Mouse (Mus musculus) urinary bladder, postnatal 14 days (tissue): ENCODE measurements around the gene Srsf4.

Experiments used
- DNase-seq: peaks from one replicate; pipeline ENCODE4 v3.0.0; 2021; ENCODE audit warnings: low spot score

The Srsf4 gene

DNA sequence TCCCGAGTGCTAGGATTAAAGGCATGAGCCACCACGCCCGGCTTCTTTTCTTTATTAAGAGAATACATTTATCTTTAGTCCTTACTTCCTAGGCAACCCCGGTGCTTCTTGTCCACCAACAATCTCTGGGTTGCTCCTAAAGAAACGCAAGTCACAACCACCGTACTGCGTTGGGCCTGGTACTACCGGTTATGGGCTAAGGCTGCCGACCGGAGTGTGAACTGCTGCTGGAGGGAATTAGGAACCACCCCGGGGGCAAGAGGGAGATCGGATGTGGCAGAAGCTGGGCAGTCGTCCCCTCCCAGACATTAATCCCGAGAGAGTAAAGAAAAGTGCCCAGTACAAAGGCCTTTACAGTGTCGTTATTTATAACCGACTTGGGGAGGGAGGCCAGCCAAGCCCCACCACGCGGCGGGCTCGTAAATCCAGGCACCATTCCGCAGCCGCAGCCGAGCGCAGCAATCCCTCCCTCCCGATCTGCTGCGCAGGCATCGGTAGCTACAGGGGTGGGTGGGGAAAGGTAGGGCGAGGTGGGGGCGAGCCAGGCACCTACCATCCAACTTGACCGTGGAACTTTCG lies 41.6 kb downstream of the Srsf4 start:
- DNase-seq = peak; percentile 27

DNA sequence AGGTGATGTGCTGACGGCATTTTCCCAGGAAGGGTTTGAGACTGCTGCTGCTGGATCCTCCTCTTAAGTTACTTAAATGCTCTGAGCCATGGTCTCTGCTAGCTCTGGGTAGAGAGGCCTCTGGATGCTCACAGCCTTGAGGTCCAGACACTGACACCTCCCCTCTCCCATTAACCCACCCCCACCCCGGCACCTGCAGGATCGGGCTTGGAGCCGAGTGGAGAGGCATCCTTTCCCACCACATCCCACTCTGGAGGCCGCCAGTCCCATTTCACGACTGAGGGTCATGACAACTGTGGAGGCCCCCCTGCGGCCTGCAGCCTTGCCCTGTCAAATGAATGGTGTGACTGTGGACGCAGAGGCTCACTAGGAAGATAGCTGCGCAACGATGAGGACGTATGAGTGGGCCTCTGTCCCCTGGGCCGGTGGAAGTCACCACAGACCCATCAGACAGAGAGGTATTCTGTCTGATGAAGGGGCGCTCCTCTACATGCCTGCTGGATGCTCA lies 42.5 kb downstream of the Srsf4 start:
- no peak for DNase-seq

DNA sequence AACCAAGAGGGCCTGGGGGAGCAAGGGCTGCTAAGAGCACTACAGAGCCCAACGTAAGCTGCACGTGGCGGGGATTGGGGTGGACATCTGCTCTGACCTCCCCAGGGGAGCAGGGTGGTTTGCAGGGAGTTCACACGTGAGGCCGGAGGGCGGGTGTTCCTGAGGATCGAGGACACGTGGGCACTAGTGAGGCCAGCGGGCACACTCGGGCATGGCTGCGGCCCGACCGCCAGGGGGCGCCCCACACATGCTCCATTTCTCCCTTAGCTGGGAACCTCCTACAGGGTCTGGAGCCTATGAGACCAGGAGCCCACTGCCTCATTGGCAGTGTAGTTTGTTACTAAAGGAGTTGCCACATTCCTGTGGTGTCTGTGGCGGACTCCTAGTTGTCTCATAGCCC lies 43.0 kb downstream of the Srsf4 start:
- DNase-seq = peak; percentile 84

DNA sequence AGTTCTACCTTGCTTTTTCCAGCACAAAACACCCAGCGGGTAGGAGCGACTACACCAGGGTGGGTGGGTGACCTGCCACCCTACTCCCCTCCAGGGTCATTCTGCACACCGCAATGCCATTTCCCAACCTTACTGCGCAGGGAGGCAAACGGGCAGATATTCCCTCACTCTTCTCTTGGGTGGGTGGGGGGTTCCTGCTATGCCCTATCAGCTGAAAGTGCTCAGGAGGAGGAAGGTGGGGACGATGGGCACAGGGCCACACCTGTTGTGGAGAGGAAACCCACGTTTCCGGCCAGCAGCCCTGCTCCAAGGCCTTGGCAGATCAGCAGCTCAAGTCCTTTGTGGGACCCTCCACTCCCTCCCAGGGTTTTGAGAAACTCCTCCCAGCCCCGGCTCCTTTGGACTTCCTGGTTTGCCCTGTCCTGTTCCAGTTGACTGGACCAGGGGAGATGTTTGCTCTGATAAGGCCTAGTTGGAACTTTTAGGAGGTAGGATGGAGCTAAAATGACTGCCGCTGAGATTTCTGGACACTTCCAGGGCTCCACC lies 43.7 kb downstream of the Srsf4 start:
- no peak for DNase-seq

DNA sequence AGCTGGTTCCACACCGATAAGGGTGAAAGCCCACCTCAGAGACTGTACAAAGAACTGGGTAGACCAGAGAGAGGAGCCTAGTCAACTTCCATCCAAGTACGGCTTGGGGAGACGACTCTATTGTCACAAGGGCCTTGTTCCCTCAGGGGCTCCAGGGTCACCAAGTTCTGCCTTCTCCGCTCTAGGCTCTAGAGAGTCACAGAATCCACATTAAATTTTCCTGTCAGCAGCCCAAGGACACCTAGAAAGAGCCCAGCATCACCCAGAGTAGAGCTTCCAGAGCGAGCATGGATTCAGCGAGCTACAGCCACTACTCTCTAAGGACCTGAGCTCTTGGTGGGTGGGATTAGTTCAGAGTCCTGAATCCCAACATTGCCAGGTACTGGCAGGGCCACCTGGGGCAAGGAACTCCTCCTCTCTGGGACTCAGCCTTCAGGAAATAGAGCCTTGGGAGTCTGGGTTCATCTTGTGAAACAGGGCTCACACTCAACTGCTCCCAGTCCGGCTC lies 44.7 kb downstream of the Srsf4 start:
- DNase-seq = no peak

DNA sequence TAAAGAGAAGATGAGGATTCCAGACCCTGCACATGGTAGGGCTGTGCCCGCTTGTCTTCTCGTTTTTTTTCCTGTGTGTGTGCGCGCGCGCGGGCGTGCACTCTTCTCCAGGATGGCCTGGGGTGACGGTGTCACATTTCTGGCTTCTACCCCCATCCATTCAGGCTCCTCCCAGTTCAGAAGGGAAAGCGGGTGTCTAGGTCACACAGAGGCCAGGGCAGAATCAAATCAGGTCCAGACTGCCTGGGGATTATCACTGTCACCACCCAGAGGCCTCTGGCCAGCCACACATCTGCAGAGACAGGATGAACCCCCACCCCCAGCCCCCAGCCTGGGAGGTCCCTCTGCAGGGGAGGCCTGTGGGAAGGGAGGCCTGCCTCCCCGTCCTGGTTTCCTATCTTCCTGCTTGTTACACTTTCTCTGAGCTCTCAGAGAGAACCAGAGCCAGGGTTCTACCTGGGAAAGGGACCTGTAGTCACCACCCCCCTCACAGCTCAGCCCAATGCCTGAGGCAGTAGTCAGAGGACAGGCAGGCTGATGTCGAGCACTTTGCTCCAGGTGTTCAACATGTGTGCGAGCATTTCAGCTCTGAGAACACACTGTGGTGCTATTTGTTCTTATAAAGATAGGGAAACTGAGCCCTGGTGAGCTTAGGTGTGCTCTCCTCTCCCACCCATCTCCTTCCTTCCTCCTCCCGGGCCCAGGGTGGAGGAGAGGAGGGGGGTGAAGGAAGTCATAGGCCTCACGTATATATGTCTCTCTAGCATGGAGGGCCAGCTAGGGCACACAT lies 45.5 kb downstream of the Srsf4 start:
- no peak for DNase-seq

DNA sequence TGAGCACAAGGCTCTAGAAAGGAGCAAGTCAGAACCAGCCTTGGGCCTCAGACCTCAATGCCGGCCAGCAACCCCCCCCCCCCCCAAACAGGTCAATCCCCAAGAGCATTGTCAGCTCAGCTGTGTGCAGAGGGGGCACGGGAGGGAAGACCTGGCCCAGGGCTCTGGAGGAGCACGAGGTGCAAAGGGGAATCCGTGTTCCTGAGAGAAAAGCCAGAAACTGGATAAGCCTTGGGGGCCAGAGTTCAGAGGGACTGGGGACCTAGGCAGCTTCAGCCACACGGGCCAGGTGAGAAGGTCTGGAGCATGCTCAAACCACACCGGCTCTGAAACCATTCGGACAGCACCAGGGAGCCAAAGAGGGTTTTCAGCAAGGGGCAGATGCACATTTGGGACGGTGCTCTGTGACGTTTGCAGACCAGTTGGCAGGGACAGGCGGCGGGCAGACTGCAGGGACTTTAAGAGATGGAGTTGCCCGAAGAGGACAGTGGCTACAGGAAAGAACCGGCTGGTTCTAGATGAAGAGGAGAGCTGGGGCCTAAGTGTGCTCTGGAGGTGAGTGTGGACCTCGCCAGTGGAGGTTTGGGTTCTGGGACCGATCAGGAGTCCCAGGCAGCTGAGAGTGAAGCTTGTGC lies 46.2 kb downstream of the Srsf4 start:
- no peak for DNase-seq

DNA sequence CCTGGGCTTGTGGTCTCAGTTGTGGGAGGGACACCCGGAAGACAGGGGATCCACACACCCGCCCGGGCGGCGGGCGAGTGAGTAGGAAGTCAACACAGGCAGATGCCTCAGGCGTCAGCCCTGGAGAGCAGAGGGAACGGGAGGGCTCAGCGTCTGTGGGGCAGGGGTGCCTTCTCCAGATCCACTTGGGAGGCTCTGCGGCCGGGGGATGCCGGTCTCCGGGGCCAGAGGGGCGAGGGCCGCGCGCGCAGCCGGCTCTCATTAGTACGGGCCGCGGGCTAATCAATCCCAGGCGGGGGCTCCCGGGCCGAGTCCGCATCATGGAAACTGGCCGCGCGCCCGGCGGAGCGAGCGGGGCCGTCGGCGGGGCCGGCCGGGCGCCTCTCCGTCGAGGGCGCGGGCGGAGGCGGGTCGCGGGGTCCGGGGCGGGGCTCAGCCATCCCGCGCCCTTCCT lies 46.8 kb downstream of the Srsf4 start:
- DNase-seq = peak; percentile 63

DNA sequence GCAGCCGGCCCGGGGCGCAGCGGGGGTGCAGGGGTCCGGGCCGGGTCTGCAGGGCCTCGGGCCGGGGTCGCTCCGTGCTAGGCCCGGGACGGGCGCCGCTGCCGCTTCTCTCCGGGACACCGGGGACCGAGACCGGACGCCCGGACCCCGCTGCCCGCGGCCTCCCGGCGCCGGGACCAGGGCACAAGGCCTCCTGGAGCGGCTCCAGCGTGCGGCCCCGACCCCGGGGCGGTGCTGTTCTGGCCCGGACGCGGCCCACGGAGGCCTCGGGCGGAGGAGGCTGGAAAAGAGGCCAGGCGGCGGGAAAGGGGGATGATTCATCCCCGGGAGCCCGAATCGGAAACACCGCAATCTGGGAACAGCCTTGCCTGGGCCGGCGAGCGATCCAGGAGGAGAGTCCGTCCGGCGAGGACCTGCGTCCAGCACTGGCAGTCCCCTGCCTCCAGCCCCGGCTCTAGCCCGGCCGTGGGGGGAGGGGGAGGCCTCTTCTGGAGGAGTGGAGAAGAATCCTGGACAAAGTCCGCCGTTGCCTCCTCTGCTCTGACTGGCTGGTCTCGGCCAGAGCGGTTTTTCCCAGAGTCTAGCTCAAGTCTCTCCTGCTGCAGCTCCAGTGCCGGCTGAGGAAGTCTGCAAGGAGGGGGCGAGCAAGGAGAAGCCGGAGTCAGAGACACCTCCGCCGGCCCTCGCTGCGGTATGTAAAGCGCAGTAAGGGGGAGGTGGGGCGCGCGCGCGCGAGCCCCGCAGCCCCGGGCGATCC lies 47.4 kb downstream of the Srsf4 start:
- peak; percentile 60 for DNase-seq

DNA sequence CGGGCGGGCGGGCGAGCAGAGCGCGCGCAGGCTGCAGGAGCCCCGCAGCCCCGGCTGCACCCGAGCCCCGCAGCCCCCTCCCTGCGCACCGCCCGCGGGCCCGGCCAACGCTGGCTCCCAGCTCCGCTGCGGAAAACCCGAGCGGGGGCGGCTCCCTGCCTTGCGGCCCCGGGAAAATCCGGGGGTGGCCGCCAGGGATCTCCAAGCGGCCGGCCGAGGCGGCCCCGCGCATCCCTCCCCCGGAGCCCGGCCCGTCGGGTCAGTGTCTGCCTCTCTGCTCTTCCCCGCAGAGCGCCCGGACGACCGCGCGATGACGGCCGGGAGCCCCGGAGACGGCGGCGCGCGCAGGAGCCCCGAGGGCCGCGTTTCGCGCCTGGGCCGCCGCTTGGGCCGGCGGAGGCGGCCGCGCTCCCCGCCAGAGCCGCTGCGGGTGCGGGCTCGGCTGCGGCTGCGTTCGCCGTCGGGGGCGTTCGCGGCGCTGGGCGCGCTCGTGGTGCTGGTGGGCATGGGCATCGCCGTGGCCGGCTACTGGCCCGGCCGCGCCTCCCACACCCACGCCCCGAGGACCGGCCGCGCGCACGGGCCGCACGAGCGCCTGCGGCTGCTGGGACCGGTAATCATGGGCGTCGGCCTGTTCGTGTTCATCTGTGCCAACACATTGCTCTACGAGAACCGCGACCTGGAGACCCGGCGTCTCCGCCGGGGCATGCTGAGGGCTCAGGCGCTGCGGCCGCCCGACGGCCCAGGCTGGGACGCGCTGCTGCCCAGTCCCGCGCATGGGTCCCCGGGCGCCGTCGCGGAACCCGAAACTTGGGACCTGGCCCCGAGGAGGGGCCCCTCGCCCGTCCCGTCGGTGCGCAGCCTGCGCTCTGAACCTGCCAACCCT lies 48.3 kb downstream of the Srsf4 start, which contains the start of gene Tmem200b:
Gene Tmem200b, plus strand, starts transcription at position 311 of the 886 bp plus-strand sequence.
- DNase-seq = no peak

DNA sequence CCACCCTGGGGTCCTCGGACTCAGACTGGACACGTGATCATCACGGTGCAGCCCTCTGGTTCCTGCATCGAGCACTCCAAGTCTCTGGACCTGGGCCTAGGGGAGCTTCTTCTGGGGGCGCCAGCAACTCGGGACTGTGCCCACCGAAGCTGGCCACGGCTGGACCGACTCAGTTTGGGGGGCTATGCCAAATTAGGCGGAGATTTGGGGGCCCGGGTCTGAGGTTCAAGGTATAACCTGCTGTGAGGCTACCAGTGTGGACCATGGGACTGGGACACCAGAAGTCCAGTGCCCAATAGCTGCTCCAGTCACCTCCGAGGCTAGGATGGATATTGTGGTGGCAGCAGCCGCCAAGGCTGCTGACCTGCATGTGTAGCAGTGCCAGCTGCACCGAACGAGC lies 49.0 kb downstream of the Srsf4 start:
- DNase-seq = no peak

DNA sequence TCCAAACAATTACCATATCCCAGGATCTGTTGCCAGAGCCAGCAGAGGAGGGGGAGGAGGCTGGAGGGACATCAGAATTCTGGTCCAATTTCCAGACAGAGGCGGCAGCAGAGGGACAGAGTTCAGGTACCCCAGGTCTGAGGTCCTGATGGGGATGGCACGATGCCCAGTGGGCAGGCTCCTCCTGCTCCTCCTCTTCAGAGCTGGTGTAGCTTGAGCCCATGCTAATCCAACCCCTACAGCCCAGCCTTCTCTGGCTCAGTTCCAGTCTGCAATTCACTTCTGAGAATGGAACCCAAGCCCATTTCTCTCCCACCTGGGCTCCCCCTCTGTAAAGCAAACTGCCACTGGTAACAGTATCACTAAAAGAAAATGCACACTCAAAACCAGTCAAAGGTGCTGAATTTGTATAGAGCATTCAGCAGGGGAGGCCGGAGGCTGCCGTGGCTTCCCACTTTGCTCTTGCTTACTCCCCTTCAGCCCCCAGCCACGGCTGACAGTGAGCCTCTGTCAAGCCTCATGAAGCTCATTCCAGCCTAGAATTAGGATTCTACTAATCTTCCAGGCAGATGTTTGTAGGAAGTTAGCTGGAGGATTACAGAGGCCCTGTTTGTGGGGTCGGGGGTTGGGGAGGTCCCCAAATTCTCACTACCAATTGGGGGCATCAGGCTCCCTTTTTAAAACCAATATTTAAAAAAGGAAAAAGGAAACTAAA lies 50.8 kb downstream of the Srsf4 start:
- DNase-seq = peak; percentile 51

DNA sequence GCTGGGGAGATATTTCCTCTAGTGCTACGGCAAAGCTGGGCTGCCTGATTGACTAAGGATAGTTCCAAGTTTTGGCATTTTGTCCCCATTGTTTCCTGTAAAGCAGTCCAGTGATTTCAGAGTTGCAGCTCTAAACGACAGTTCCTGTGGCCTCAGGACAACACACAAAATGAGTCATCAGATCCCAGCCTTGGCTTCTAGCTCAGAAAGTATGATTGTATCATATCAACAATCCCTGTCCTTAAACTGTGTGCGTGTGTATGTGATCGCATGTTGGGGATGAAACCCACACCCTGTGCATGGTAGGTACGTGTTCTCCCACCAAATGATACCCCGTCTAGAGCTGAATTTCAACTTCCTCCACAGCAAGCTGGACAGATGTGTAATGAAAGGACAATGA lies 55.7 kb downstream of the Srsf4 start:
- no peak for DNase-seq

DNA sequence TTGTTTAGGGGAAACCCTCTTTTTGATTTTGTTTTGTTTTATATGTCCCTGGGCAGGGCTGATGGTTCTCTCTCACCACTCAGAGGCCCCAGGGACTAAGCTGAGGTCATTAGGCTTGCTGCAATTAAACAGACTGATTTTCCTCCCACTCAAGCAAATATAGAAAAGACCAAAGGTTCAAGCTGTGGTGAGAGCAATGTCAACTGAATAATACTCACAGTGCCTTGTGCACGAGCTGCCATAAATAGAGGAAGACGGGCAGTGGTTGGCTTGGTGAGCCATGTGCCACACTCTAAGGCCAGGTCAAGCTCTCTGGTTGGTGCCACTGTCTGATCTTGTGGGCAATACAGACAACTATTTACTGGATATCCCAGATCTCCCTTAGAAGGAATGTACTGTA lies 66.0 kb downstream of the Srsf4 start:
- no peak for DNase-seq

DNA sequence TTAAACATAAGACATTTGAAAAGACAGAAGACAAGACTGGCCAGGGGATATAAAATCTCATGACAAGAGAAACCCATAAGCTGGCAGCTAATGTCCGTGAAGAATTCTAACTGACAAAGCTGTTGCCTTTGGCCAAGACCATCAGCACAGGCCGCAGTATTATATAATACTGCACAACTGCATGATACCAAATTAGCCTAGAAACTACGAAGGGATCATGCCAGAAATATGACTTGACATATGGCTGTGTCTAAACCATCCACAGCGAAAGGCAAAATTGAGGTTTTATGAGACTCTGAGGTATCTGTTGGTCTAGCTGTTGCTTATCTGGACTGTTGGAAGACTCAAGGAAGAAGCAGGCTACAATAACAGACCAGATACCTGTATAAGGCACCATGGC lies 67.4 kb downstream of the Srsf4 start:
- no peak for DNase-seq

DNA sequence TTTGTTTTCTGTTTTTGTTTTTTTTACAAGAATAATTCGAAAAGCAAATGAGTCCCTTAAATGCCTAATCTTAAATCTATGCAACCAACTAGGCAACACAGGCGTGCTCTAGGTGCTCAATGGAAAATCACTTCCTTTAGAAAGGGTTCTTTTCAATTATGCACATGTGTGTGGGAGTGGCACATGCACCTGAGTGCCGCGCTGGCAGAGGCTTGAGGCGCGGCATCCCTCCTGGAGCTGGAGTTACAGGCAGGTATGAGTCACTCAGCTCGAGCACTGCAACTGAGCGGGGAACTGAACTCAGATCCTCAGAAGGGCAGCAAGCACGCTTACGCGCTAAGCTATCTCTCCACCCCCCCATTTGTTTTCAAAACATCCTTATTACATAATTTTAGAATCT lies 74.4 kb downstream of the Srsf4 start:
- no peak for DNase-seq

DNA sequence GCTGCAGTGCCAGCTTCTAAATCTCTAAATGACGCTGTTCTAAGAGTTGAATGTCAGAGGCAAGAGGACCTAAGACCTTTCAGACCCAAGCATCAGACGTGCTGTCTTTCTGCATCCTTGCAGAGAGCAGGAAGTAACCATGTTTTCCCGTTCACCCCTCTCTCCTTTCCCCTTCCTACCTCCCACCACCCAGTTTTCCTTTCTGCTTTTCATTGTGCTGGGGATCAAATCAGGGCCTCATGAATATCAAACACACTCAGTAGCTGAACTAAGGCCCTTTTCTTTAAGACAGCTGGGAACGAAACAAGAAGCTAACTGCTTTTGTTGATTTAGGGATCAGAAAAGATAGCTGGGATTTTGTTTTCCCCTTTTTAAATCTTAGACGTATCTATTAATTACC lies 76.5 kb downstream of the Srsf4 start:
- no peak for DNase-seq

DNA sequence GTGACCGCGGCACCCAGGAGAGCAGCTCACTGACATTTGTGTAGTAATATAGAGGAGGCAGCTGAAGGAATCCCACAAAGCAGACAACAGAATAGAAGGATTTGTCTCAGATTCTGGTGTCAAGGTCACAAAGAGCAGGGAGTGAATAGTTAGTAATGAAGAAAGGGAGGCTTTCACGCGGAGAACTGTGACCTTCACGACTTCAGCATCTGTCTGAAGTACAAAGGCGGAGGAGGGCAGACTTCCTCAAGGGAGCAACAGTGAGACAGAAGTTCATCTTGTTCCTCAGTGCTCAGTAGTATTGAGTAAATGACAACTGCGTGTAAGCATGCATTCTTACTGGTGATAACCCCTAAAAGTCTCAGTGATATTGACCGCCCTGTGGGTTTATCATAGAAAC lies 77.2 kb downstream of the Srsf4 start:
- no peak for DNase-seq
